Mouse (Mus musculus): ENCODE data around the gene Gm14399.

DNA sequence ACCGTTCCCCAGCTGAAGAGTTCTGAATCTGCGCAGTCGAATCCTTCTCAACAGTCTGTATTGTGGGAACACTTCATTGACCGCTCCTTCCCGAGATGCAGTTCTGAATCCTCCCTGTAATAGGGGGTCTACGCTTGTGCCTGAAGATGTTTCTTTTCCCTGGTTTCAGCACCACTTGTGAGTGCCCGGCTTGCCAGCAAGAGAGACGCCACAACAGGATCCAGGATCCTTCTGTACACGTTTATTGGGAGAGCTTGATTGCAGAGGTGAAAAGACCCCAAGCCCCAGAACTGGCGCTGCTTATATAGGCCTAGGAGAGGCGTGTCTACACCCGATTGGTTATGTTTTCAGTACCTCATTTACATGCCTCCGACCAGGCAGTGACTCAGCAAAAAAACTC, 14.9 kb upstream of the Gm14399 start:
- no peak for TF ChIP-seq CTCF (conservative IDR thresholded peaks at IDR 0.05 in 1 of 2, IDR thresholded peaks at IDR 0.05 in 1 of 2; ENCODE audit: low read depth in 2 of 2, low read length in 2 of 2)
- no peak for TF ChIP-seq ZC3H11A (IDR thresholded peaks at IDR 0.05; ENCODE audit: low read depth, low read length)
- TF ChIP-seq HCFC1 (IDR thresholded peaks at IDR 0.05; ENCODE audit: low read depth, low read length) = no peak
- TF ChIP-seq ZNF384 (IDR thresholded peaks at IDR 0.05; ENCODE audit: low read depth, low read length) = no peak
- TF ChIP-seq MEF2A (IDR thresholded peaks at IDR 0.05; ENCODE audit: borderline replicate concordance, low read depth, low read length) = no peak
- TF ChIP-seq POLR2A (IDR thresholded peaks at IDR 0.05; ENCODE audit: low read depth, low read length) = no peak
- no peak for TF ChIP-seq ZMIZ1 (IDR thresholded peaks at IDR 0.05; ENCODE audit: low read depth, low read length)

Data from CH12.LX (cell line).